Mouse (Mus musculus): ENCODE data around the gene Vip. TPM values are rescaled to one million over a fixed set of nuclear protein-coding genes. Genes with fewer than 3 reads are reported as not detected.

The Vip gene
- polyA plus RNA-seq, 1 experiment from 2014 or later: 2.1 TPM

DNA sequence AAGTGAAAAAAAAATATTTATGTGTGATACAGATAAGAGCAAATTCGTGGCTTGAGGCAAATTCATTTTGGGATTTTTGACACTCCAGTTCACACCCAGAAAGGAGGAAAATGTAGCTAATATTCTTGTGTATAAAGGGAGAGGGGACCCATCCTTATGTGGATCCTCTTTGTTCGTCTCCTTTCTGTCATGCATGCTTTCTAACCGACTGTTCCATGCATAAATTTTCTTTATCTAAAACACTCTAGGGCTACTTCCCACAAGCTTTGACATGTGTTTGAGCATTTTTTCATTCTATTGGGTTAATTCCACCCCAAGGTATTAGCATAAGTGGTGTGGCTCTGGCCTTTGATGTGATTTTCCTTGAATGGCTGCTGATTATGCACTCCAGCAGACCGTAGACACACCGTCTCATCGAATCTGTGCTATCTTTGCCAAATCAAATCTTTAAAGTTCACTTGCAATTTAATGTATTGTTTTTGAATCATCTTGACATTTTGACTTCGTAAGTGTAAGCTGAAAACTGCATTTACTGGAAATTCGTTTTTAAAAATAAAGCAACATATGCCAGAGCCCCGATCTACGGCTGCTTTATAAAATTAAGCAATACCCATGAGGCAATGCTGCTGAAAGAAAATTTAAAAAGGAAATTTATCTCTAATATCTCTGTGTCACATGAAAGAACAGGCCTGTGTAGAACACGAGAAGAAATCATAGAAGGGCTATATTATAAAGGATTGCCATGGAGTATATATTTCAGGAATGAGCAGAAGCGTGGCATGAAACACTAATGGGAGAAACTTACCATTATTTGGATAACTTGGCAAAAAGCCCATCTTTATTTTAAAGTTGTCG, 23.6 kb upstream of the Vip start:
- Histone ChIP-seq H3K4me2 (ENCODE audit: low read length) (no peak overlapping the region), H3K9me3 (ENCODE audit: control insufficient read depth, low read length) (no peaks in the 10 kb centered on the region), H3K9ac (ENCODE audit: low read depth, low read length) (no peak overlapping the region), H3K27me3 (replicated peaks; ENCODE audit: control insufficient read depth, insufficient read depth, low read length) (no peaks in the 10 kb centered on the region), H3K4me3 (ENCODE audit: low read length) (no peak overlapping the region), H3K27ac (ENCODE audit: low read depth, low read length) (no peak overlapping the region), H3K4me1 (ENCODE audit: control insufficient read depth, insufficient read depth, low read depth, low read length) (no peaks in the 10 kb centered on the region), H3K36me3 (ENCODE audit: control insufficient read depth, insufficient read depth, low read length) (no peaks in the 10 kb centered on the region)
- 58% methylated on average over 13 of the region's 13 CpGs for WGBS
- ATAC-seq: peak; percentile 71; the same call in 1 of the 2 replicates

DNA sequence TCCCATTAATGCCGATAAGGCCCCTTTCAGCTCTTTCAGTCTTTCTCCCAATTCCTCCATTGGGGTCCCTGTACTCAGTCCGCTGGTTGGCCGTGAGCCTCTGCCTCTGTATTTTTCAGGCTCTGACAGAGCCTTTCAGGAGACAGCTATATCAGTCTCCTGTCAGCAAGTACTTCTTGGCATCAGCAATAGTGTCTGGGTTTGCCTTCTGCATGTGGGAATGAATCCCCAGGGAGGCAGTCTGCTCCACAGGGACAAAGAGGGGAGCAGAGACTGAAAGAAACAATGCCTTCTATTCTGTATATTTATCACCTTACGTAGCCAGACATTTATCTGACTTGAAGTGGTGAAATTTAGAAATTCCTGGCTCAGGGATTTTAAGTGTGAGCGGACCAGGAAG, 12.8 kb upstream of the Vip start:
- H3K36me3 ChIP-seq (ENCODE audit: control insufficient read depth, insufficient read depth, low read length): no peaks in the 10 kb centered on the region
- WGBS: 69% methylated on average over 5 of the region's 5 CpGs
- H3K4me3 ChIP-seq (ENCODE audit: low read length): no peak overlapping the region
- H3K27ac ChIP-seq (ENCODE audit: low read depth, low read length): no peak overlapping the region
- ATAC-seq: no peak
- H3K9ac ChIP-seq (ENCODE audit: low read depth, low read length): no peak overlapping the region
- H3K4me1 ChIP-seq (ENCODE audit: control insufficient read depth, insufficient read depth, low read depth, low read length): no peaks in the 10 kb centered on the region
- H3K9me3 ChIP-seq (ENCODE audit: control insufficient read depth, low read length): peaks cover 3% of the 10 kb centered on the region; the same call in 1 of the 2 replicates
- H3K4me2 ChIP-seq (ENCODE audit: low read length): no peak overlapping the region
- no peaks in the 10 kb centered on the region for H3K27me3 ChIP-seq (replicated peaks; ENCODE audit: control insufficient read depth, insufficient read depth, low read length)

DNA sequence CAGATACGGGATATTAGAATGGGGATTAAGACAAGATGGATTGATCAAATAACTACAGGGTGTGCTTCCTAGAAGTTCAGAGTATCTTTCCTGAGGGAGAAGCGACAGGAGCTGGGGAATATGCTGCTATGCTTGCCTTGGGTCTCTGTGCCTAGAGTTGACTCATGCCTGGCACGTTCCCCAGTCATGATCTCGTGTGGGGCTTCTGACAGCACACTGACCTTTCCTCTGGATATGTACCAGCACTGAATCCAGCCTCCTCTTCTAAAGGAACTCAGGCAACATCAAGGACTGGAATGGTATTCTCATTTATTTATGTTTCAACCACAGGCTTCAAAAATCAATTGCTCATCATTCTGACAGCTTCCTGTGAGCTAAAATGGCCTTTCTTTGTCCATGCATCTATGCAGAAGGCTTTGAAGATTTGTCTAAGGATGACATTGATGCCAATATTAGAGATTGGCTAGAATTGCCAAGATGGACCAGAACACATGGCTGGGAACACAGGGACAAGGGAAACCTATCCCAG, 5.3 kb upstream of the Vip start:
- ATAC-seq: peak; percentile 24; the same call in 1 of the 2 replicates

DNA sequence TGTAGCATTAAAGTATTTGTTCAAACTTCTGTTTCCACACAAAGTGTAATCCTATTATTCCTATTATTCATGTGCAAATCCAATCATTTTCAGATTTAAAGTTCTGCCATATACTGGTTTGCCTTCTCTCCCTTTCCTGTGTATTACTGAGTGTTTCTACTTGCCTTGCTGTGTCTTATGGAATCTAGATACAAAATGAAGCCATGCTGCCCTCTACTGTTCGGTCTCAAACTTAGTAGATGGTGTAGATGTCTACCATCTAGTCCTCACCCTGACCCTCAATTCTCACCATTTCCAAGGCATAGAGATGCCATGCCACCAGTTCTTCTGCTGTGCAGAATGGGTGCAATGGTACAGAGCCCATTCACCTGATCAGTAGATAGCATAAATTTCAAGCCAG, 4.7 kb upstream of the Vip start:
- Histone ChIP-seq H3K4me2 (ENCODE audit: low read length) (no peak overlapping the region), H3K9ac (ENCODE audit: low read depth, low read length) (no peak overlapping the region), H3K27me3 (replicated peaks; ENCODE audit: control insufficient read depth, insufficient read depth, low read length) (no peaks in the 10 kb centered on the region), H3K36me3 (ENCODE audit: control insufficient read depth, insufficient read depth, low read length) (no peaks in the 10 kb centered on the region), H3K9me3 (ENCODE audit: control insufficient read depth, low read length) (no peaks in the 10 kb centered on the region), H3K4me1 (ENCODE audit: control insufficient read depth, insufficient read depth, low read depth, low read length) (no peaks in the 10 kb centered on the region), H3K27ac (ENCODE audit: low read depth, low read length) (no peak overlapping the region), H3K4me3 (ENCODE audit: low read length) (no peak overlapping the region)
- ATAC-seq: peak; percentile 77; the same call in 1 of the 2 replicates
- 45% methylated on average over 1 of the region's 1 CpGs for WGBS

More for the DNA sequence above, 5.3 kb upstream of the Vip start:
- no peak overlapping the region for H3K9ac ChIP-seq (ENCODE audit: low read depth, low read length)
- peaks cover 3% of the 10 kb centered on the region; the same call in 1 of the 2 replicates for H3K9me3 ChIP-seq (ENCODE audit: control insufficient read depth, low read length)
- H3K36me3 ChIP-seq (ENCODE audit: control insufficient read depth, insufficient read depth, low read length): no peaks in the 10 kb centered on the region
- no peak overlapping the region for H3K27ac ChIP-seq (ENCODE audit: low read depth, low read length)
- 72% methylated on average over 4 of the region's 4 CpGs for WGBS
- H3K27me3 ChIP-seq (replicated peaks; ENCODE audit: control insufficient read depth, insufficient read depth, low read length): no peaks in the 10 kb centered on the region
- no peak overlapping the region for H3K4me2 ChIP-seq (ENCODE audit: low read length)
- H3K4me1 ChIP-seq (ENCODE audit: control insufficient read depth, insufficient read depth, low read depth, low read length): no peaks in the 10 kb centered on the region
- no peak overlapping the region for H3K4me3 ChIP-seq (ENCODE audit: low read length)

DNA sequence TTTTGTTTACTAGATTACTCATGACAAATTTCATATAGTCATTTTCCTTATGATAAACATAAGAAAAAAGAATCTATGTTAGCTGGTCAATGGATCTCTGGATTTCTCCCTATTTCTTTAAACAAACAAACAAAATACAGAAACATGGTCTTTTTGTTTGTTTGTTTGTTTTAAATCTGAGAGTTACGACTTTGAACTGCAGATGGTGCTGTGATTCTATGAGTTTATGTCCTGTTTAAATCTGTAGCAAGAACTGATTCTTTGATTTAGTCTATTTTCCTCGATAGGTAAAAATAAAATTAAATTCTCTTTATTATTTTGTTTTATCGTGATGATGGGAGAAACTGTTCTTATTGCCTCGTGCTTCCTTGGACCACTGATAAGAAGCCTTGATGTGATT, 1.7 kb upstream of the Vip start:
- Histone ChIP-seq H3K9ac (ENCODE audit: low read depth, low read length) (no peak overlapping the region), H3K36me3 (ENCODE audit: control insufficient read depth, insufficient read depth, low read length) (no peaks in the 10 kb centered on the region), H3K9me3 (ENCODE audit: control insufficient read depth, low read length) (no peaks in the 10 kb centered on the region), H3K27ac (ENCODE audit: low read depth, low read length) (no peak overlapping the region), H3K4me2 (ENCODE audit: low read length) (no peak overlapping the region), H3K27me3 (replicated peaks; ENCODE audit: control insufficient read depth, insufficient read depth, low read length) (no peaks in the 10 kb centered on the region), H3K4me3 (ENCODE audit: low read length) (no peak overlapping the region), H3K4me1 (ENCODE audit: control insufficient read depth, insufficient read depth, low read depth, low read length) (no peaks in the 10 kb centered on the region)
- ATAC-seq: no peak
- WGBS: 82% methylated on average over 4 of the region's 4 CpGs

DNA sequence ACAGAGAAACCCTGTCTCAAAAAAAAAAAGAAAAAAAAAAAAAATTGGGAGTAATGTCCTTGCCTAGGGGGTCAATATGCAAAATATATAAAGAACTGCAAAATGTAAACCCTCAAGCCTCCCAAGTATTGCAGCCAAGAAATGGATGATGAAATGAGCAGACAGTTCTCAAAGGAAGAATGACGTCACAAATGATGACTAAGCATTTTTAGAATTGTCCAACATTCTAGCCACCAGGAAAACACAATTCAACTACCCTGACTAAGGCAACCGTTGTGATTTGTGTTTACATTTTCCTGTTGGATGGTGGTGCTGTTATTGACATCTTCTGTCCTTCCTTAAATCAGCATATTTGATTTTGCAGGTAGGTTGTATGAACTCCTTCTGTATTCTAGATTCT, 42.3 kb downstream of the Vip start:
- H3K4me1 ChIP-seq (ENCODE audit: control insufficient read depth, insufficient read depth, low read depth, low read length): no peaks in the 10 kb centered on the region
- H3K9ac ChIP-seq (ENCODE audit: low read depth, low read length): no peak overlapping the region
- H3K4me2 ChIP-seq (ENCODE audit: low read length): no peak overlapping the region
- no peaks in the 10 kb centered on the region for H3K27me3 ChIP-seq (replicated peaks; ENCODE audit: control insufficient read depth, insufficient read depth, low read length)
- no peak overlapping the region for H3K4me3 ChIP-seq (ENCODE audit: low read length)
- no peak overlapping the region for H3K27ac ChIP-seq (ENCODE audit: low read depth, low read length)
- ATAC-seq: no peak
- no peaks in the 10 kb centered on the region for H3K9me3 ChIP-seq (ENCODE audit: control insufficient read depth, low read length)
- H3K36me3 ChIP-seq (ENCODE audit: control insufficient read depth, insufficient read depth, low read length): no peaks in the 10 kb centered on the region
- 85% methylated on average over 2 of the region's 2 CpGs for WGBS

DNA sequence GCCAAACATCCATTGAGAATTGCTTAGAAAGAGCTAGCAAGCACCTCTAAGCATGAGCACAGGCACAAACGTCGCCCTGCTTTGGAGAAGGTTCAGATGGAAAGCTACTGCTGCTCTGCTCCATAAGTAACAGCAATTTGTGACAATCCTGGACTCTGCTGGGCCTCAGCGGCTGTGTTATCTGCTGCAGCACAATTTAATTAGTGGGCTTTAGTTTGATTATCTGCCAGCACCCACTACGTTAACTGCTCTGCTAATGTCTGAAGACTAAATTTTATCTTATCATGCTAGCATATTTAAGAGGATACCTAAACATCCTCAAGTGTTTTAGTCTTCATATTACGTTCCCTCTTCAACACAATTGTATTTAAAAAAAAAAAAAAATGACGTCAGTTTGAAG, 46.6 kb downstream of the Vip start:
- Histone ChIP-seq H3K36me3 (ENCODE audit: control insufficient read depth, insufficient read depth, low read length) (no peaks in the 10 kb centered on the region), H3K4me3 (ENCODE audit: low read length) (no peak overlapping the region), H3K27ac (ENCODE audit: low read depth, low read length) (no peak overlapping the region), H3K4me1 (ENCODE audit: control insufficient read depth, insufficient read depth, low read depth, low read length) (no peaks in the 10 kb centered on the region), H3K4me2 (ENCODE audit: low read length) (no peak overlapping the region), H3K9me3 (ENCODE audit: control insufficient read depth, low read length) (no peaks in the 10 kb centered on the region), H3K27me3 (replicated peaks; ENCODE audit: control insufficient read depth, insufficient read depth, low read length) (no peaks in the 10 kb centered on the region), H3K9ac (ENCODE audit: low read depth, low read length) (no peak overlapping the region)
- no peak for ATAC-seq
- WGBS: 79% methylated on average over 6 of the region's 6 CpGs

DNA sequence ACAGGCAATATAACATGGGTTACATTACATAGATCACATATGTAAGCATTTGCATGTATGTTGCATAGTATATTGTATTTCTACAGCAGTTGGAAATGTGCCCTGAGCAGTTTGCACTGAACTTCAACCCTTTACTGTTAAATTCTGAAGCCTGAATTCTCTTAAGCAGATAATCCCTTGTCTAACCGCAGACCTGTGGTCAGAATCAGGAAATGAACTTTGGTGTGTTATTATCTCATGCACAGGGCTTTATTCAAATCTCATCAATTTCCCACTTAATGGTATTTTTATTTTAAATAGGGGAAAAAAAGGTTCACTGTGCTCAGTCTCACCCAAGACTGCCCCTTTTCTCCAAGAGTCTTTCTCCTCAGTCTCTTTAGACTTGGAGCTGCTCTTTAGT, 55.3 kb downstream of the Vip start:
- Histone ChIP-seq H3K4me1 (ENCODE audit: control insufficient read depth, insufficient read depth, low read depth, low read length) (no peaks in the 10 kb centered on the region), H3K27ac (ENCODE audit: low read depth, low read length) (no peak overlapping the region), H3K27me3 (replicated peaks; ENCODE audit: control insufficient read depth, insufficient read depth, low read length) (no peaks in the 10 kb centered on the region), H3K9ac (ENCODE audit: low read depth, low read length) (no peak overlapping the region), H3K36me3 (ENCODE audit: control insufficient read depth, insufficient read depth, low read length) (no peaks in the 10 kb centered on the region), H3K9me3 (ENCODE audit: control insufficient read depth, low read length) (no peaks in the 10 kb centered on the region), H3K4me2 (ENCODE audit: low read length) (no peak overlapping the region), H3K4me3 (ENCODE audit: low read length) (no peak overlapping the region)
- 82% methylated on average over 1 of the region's 1 CpGs for WGBS
- ATAC-seq: no peak
